Mouse (Mus musculus) neural tube, embryonic 13.5 days (tissue): ENCODE data around the gene Olfr507. TPM values are rescaled to one million over a fixed set of nuclear protein-coding genes. Genes with fewer than 3 reads are reported as not detected.
"Not testable (repeated sequence)": the region's sequence is repeated elsewhere in the genome, so short reads cannot be mapped to it uniquely, and the experiment has no call there.

ENCODE experiments used
- ATAC-seq: fragments of 200-750 bp; cut with Nextera tagmentation; 2 replicates; pipeline ENCODE4 v1.8.0; 2017; ENCODE audit warnings: low read depth, mild to moderate bottlenecking, moderate TSS enrichment, moderate library complexity
- H3K27ac ChIP-seq: fragments of 300-500 bp; sonication (generic); replicated peaks from 2 replicates; pipeline ENCODE4 v1.5.1; 2015; ENCODE audit warnings: moderate library complexity, mild to moderate bottlenecking, inconsistent platforms
- H3K27me3 ChIP-seq: fragments of 300-500 bp; sonication (generic); 2 replicates; pipeline ENCODE4 v1.6.1; 2015; ENCODE audit warnings: mild to moderate bottlenecking, inconsistent platforms
- H3K36me3 ChIP-seq: fragments of 300-500 bp; sonication (generic); 2 replicates; pipeline ENCODE4 v1.6.1; 2015; ENCODE audit warnings: mild to moderate bottlenecking, inconsistent platforms
- H3K4me1 ChIP-seq: fragments of 300-500 bp; sonication (generic); replicated peaks from 2 replicates; pipeline ENCODE4 v1.6.1; 2015; ENCODE audit warnings: inconsistent platforms
- H3K4me2 ChIP-seq: fragments of 300-500 bp; sonication (generic); 2 replicates; pipeline ENCODE4 v1.6.1; 2015; ENCODE audit warnings: inconsistent platforms, mild to moderate bottlenecking, moderate library complexity
- H3K4me3 ChIP-seq: fragments of 300-500 bp; sonication (generic); 2 replicates; pipeline ENCODE4 v1.5.1; 2015; ENCODE audit warnings: mild to moderate bottlenecking, inconsistent platforms
- H3K9ac ChIP-seq: fragments of 300-500 bp; sonication (generic); 2 replicates; pipeline ENCODE4 v1.6.1; 2015; ENCODE audit warnings: moderate library complexity, mild to moderate bottlenecking, inconsistent platforms
- H3K9me3 ChIP-seq: fragments of 300-500 bp; sonication (generic); 2 replicates; pipeline ENCODE4 v1.6.1; 2016; ENCODE audit warnings: inconsistent platforms
- whole genome bisulfite sequencing: fragments of 180-500 bp; shearing (Covaris S2); methylation state at CpG from one replicate; pipeline ENCODE4 v1.1.7; 2015; 5-methylcytosine and 5-hydroxymethylcytosine counted together
- polyA plus RNA-seq: library from polyadenylated mRNA; unstranded; fragments of >200 nt; fragmentation: Nextera tagmentation; extraction: Ambion mirVana; gene quantifications from 2 replicates; pipeline ENCODE4 v1.2.1, GENCODE M21; 2015

Gene Olfr507
- polyA plus RNA-seq, result not detected in 2 replicates

GRCm38 (mm10) chr7:108621514-108621913 lies at the start of gene Olfr507:
Gene Olfr507, plus strand, starts transcription at chr7:108621814.
- WGBS, result 83% methylated on average over 2 of the region's 2 CpGs
- Histone ChIP-seq H3K36me3 (no peaks in the 10 kb centered on the region), H3K9me3 (no peaks in the 10 kb centered on the region), H3K4me3 (no peak within 1 kb of the TSS), H3K9ac (no peak within 1 kb of the TSS), H3K27ac (no peak within 1 kb of the TSS), H3K4me2 (no peak within 1 kb of the TSS), H3K27me3 (no peaks in the 10 kb centered on the region), H3K4me1 (no peaks in the 10 kb centered on the region)
- no peak for ATAC-seq

GRCm38 (mm10) chr7:108589797-108590196 lies 31.8 kb upstream of the Olfr507 start:
- Histone ChIP-seq H3K27me3 (no peaks in the 10 kb centered on the region), H3K4me1 (no peaks in the 10 kb centered on the region), H3K9ac (no peak overlapping the region), H3K36me3 (no peaks in the 10 kb centered on the region), H3K27ac (no peak overlapping the region), H3K9me3 (no peaks in the 10 kb centered on the region), H3K4me3 (no peak overlapping the region), H3K4me2 (no peak overlapping the region)
- whole genome bisulfite sequencing, result 95% methylated on average over 1 of the region's 1 CpGs
- no peak for ATAC-seq

GRCm38 (mm10) chr7:108601916-108602315 lies 19.7 kb upstream of the Olfr507 start:
- not testable (repeated sequence) for H3K9me3 ChIP-seq, H3K4me1 ChIP-seq, ATAC-seq, H3K27me3 ChIP-seq, H3K4me3 ChIP-seq, H3K4me2 ChIP-seq, H3K27ac ChIP-seq, H3K36me3 ChIP-seq, H3K9ac ChIP-seq
- WGBS, result 84% methylated on average over 3 of the region's 3 CpGs

GRCm38 (mm10) chr7:108610487-108610886 lies 11.1 kb upstream of the Olfr507 start, which contains the start of gene Olfr506:
Gene Olfr506, plus strand, starts transcription at chr7:108610787.
- no peak within 1 kb of the TSS for H3K9ac ChIP-seq
- H3K27me3 ChIP-seq, result no peaks in the 10 kb centered on the region
- H3K27ac ChIP-seq, result no peak within 1 kb of the TSS
- no peak within 1 kb of the TSS for H3K4me2 ChIP-seq
- H3K9me3 ChIP-seq, result no peaks in the 10 kb centered on the region
- no peaks in the 10 kb centered on the region for H3K36me3 ChIP-seq
- H3K4me1 ChIP-seq, result no peaks in the 10 kb centered on the region
- no peak for ATAC-seq
- H3K4me3 ChIP-seq, result no peak within 1 kb of the TSS

GRCm38 (mm10) chr7:108614110-108614509 lies 7.5 kb upstream of the Olfr507 start:
- WGBS, result 86% methylated on average over 2 of the region's 2 CpGs

GRCm38 (mm10) chr7:108616781-108617180 lies 4.8 kb upstream of the Olfr507 start:
- H3K9me3 ChIP-seq, H3K27me3 ChIP-seq, H3K4me1 ChIP-seq, H3K27ac ChIP-seq, H3K9ac ChIP-seq, H3K4me2 ChIP-seq, H3K4me3 ChIP-seq, ATAC-seq, H3K36me3 ChIP-seq: not testable (repeated sequence)
- 54% methylated on average over 3 of the region's 3 CpGs for WGBS

More at GRCm38 (mm10) chr7:108614110-108614509, 7.5 kb upstream of the Olfr507 start:
- Histone ChIP-seq H3K9ac (no peak overlapping the region), H3K4me1 (no peaks in the 10 kb centered on the region), H3K4me2 (no peak overlapping the region), H3K27ac (no peak overlapping the region), H3K9me3 (no peaks in the 10 kb centered on the region), H3K27me3 (no peaks in the 10 kb centered on the region), H3K4me3 (no peak overlapping the region), H3K36me3 (no peaks in the 10 kb centered on the region)
- ATAC-seq, result no peak

GRCm38 (mm10) chr7:108629694-108630093 lies 8.1 kb downstream of the Olfr507 start, which contains the start of gene Olfr508:
Gene Olfr508, plus strand, starts transcription at chr7:108629994.
- ATAC-seq, result no peak
- WGBS, result 88% methylated on average over 3 of the region's 3 CpGs
- Histone ChIP-seq H3K27me3 (no peaks in the 10 kb centered on the region), H3K36me3 (no peaks in the 10 kb centered on the region), H3K4me1 (no peaks in the 10 kb centered on the region), H3K27ac (no peak within 1 kb of the TSS), H3K4me2 (no peak within 1 kb of the TSS), H3K4me3 (no peak within 1 kb of the TSS), H3K9me3 (no peaks in the 10 kb centered on the region), H3K9ac (no peak within 1 kb of the TSS)

- H3K4me2 ChIP-seq, result no peak within 1 kb of the TSS
- no peaks in the 10 kb centered on the region for H3K27me3 ChIP-seq
- no peaks in the 10 kb centered on the region for H3K36me3 ChIP-seq
- 0 out of 2 replicates have a peak, but pooled peaks cover 4% of the 10 kb centered on the region for H3K9me3 ChIP-seq
- no peaks in the 10 kb centered on the region for H3K4me1 ChIP-seq
- ATAC-seq, result no peak
- H3K9ac ChIP-seq, result no peak within 1 kb of the TSS
- no peak within 1 kb of the TSS for H3K27ac ChIP-seq
- H3K4me3 ChIP-seq, result no peak within 1 kb of the TSS
These were observed 30.2 kb downstream of the Olfr507 start, which contains the start of gene Olfr509 for GRCm38 (mm10) chr7:108651806-108652205. Gene Olfr509, minus strand, starts transcription at chr7:108651906.

GRCm38 (mm10) chr7:108662419-108662818 lies 40.8 kb downstream of the Olfr507 start:
- H3K4me3 ChIP-seq, result no peak overlapping the region
- H3K4me2 ChIP-seq, result no peak overlapping the region

GRCm38 (mm10) chr7:108666118-108666517 lies 44.5 kb downstream of the Olfr507 start, which contains the start of gene Olfr510:
Gene Olfr510, plus strand, starts transcription at chr7:108666418.
- Histone ChIP-seq H3K27ac (no peak within 1 kb of the TSS), H3K9me3 (no peaks in the 10 kb centered on the region), H3K36me3 (no peaks in the 10 kb centered on the region), H3K9ac (no peak within 1 kb of the TSS), H3K4me1 (no peaks in the 10 kb centered on the region), H3K4me2 (no peak within 1 kb of the TSS), H3K27me3 (no peaks in the 10 kb centered on the region), H3K4me3 (no peak within 1 kb of the TSS)
- WGBS, result 98% methylated on average over 1 of the region's 1 CpGs
- no peak for ATAC-seq

More at GRCm38 (mm10) chr7:108662419-108662818, 40.8 kb downstream of the Olfr507 start:
- Histone ChIP-seq H3K4me1 (no peaks in the 10 kb centered on the region), H3K9ac (no peak overlapping the region), H3K9me3 (no peaks in the 10 kb centered on the region), H3K27me3 (no peaks in the 10 kb centered on the region), H3K27ac (no peak overlapping the region), H3K36me3 (no peaks in the 10 kb centered on the region)
- WGBS, result 89% methylated on average over 3 of the region's 3 CpGs
- no peak for ATAC-seq

GRCm38 (mm10) chr7:108671058-108671457 lies 49.4 kb downstream of the Olfr507 start:
- Histone ChIP-seq H3K4me3 (no peak overlapping the region), H3K36me3 (no peaks in the 10 kb centered on the region), H3K27me3 (no peaks in the 10 kb centered on the region), H3K4me1 (no peaks in the 10 kb centered on the region), H3K9me3 (peaks cover 12% of the 10 kb centered on the region; the same call in 1 of the 2 replicates), H3K27ac (no peak overlapping the region), H3K9ac (no peak overlapping the region), H3K4me2 (no peak overlapping the region)
- WGBS, result 70% methylated on average over 1 of the region's 1 CpGs
- ATAC-seq, result no peak
